Mouse (Mus musculus) adrenal gland, adult 2 months (tissue): Measurements from ENCODE around the gene Slc46a3. TPM values are rescaled to one million over a fixed set of nuclear protein-coding genes. Genes with fewer than 3 reads are reported as not detected.

ENCODE experiments used
- DNase-seq: peaks from one replicate; pipeline ENCODE4 v3.0.0; 2021
- polyA plus RNA-seq: library from polyadenylated mRNA; depleted of rRNA; stranded (reverse); fragments of >200 nt; gene quantifications from 2 replicates; pipeline ENCODE4 v1.2.3, GENCODE M21; 2012; rRNA removed
- total RNA-seq, 2 experiments: library from RNA; stranded (reverse); gene quantifications; 2 replicates each; pipeline ENCODE4 v1.2.3; 2021

Gene Slc46a3
- total and polyA plus RNA-seq, 3 experiments, result 17.1 to 55.1 (median 19.8) TPM

DNA sequence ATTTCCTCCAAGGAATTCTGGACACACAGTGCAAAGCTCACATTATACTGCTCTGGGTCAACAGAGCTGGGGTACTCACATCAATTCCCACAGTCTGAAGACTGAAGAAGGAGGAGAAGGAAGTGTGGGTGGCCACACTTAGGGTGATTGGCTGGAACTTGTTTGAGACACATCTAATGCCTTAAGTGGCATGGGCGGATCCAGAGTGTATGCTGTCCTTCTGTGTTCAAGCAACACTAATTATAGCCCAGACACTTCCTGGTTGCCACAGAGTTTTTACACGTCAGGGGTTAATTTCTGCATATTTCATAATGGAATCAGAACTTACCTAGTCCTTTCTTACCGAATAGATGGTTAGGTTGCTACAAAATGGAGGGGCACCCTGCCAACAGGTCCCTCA lies 49.3 kb downstream of the Slc46a3 start:
- no peak for DNase-seq

DNA sequence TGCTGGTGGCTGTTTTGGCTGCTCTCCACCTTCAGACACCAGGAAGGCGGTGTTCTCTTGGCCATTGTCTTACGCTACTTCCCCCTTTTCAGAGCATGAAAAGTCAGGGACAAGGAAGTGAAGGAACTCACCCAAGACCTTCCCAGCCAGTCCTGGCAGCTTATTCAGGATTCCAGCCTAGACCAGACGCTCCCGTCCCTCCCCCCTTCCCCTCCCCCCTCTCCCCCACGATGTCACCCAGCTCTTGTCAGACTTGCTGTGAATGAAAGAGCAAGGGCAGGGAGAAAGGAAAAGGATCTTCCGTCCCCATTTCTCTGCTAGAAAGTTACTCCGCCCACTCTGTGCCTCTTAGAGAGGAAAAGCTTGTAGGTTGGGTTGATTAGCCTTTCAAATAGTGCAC lies 51.3 kb downstream of the Slc46a3 start:
- DNase-seq, result no peak

DNA sequence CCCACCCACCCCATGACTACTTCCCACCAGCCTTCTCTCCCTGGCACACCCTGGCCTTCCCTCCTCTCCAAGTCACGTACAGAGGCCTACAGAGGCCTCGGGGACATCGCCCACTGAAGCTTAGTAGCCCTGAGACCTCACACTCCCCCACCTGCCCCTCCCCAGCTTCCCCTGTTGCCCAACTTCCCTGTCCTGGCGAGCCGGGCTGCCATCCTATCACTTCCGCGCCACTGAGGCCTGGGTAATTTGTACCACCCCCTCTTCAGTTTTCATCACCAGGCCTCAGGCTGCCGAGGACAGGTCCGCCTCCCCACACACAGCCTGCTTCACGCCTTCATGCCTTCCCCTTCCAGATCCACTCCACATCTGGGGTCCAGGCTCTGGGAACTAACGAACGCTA lies 55.2 kb downstream of the Slc46a3 start:
- DNase-seq, result no peak

DNA sequence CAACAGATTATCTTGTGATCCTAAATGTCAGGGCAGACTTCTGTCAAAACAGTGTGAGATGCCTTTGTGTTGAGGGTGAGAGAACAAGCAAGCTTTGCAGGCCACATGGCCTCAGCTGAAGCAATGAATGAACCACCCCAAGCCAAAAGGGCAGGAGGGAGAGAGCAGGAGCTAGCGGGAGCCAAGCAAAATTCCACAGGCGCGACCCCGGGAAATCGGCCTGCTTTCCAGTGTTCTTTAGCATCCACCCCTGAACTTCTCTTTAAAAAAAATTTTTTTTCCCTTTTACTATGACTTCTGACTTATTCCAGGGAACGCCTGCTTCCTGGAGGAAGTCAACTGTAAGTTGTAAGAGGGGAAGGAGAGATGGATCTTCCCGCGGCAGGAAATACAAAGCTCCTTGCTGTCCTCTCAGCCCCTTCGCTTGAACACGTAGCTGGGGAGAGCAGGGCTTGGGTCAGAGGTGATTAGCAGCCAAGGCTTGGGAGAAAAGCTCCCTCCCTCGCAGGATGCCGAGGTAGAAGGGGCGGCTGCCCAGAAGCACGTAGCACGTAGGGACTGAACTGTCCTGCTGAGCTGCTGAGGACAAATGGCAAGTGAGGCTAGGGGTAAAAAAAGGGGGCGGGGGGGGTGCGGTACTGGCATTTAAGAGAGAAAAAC lies 59.6 kb downstream of the Slc46a3 start:
- DNase-seq, result no peak

DNA sequence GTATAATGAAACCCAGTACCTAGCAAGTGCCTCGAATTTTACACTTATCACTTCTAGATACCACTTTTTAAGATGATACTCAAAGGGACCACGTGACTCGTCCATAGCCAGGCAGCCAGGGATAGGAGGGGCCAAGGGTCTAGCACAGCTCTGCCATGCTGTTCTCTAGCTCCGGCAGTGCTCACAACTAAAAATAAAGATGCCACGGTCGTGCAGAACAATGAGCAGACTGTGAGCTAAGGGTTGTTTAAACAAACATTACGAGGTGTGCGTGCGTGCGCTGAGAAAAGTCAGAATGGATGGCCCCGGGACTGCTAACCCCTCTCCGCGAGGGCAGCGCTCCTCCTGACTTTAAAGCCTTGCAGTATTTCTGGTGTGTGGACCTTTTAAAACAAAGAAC lies 61.8 kb downstream of the Slc46a3 start:
- no peak for DNase-seq

DNA sequence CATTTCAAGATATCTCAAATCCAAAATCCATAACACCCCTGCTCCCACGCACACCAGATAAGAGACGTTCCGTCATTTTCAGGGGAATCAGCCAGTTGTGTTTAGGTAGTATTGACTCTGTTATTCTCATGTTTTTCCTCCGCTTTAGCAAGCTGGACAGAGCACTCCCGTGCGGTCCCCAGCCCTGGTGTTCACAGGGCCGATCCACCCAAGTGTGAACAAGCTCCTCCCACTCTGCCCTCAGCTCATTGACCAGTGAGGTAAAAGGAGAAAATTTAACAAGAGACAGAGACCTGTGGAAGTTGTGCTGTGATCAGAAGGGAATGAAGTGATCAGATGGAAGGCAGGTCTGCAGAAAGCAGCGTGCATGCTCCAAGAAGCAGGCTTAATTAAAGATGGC lies 65.8 kb downstream of the Slc46a3 start:
- no peak for DNase-seq

Other genes with a start within 250 kb of the Slc46a3 start
- 10 to 100 TPM; 52.1 to 76.3 TPM for gene Flt1, start 168.8 kb downstream of the Slc46a3 start, total RNA-seq
- 7.7 and 8.9 TPM in 2 replicates for gene Flt1, start 168.8 kb downstream of the Slc46a3 start, polyA plus RNA-seq
- gene Pomp, start 34.4 kb downstream of the Slc46a3 start, total RNA-seq, result 100 to 1,000 TPM; 187 to 199 TPM
- 12.2 and 21.1 TPM in 2 replicates for gene Pomp, start 34.4 kb downstream of the Slc46a3 start, polyA plus RNA-seq
- gene Mtus2, start 62.5 kb upstream of the Slc46a3 start, total RNA-seq, result 1 to 10 TPM; 2.7 to 3.6 TPM
- 5.9 and 7.7 TPM in 2 replicates for gene Mtus2, start 62.5 kb upstream of the Slc46a3 start, polyA plus RNA-seq